Mouse (Mus musculus) limb, embryonic 14.5 days (tissue): Measurements from ENCODE around the gene Mrps5. TPM values are rescaled to one million over a fixed set of nuclear protein-coding genes. Genes with fewer than 3 reads are reported as not detected.
A peak's percentile ranks its signal among the peaks of the same experiment; 100 is the strongest.

ENCODE experiments used
- ATAC-seq: fragments of 200-750 bp; cut with Nextera tagmentation; 2 replicates; pipeline ENCODE4 v1.8.0; 2017; ENCODE audit warnings: low read depth, moderate number of reproducible peaks, moderate TSS enrichment; ENCODE audit not compliant: low FRiP score
- DNase-seq: peaks from one replicate; pipeline ENCODE4 v3.0.0-alpha.2; 2015; ENCODE audit warnings: low spot score
- H3K27ac ChIP-seq: fragments of 300-500 bp; sonication (generic); replicated peaks from 2 replicates; pipeline ENCODE4 v1.5.1; 2014; ENCODE audit warnings: low read depth, mild to moderate bottlenecking, low read length, moderate library complexity, mixed read lengths
- H3K27me3 ChIP-seq: fragments of 300-500 bp; sonication (generic); 2 replicates; pipeline ENCODE4 v1.6.1; 2014; ENCODE audit warnings: low read length, mixed read lengths; ENCODE audit not compliant: control insufficient read depth, insufficient read depth
- H3K36me3 ChIP-seq: fragments of 300-500 bp; sonication (generic); 2 replicates; pipeline ENCODE4 v1.6.1; 2014; ENCODE audit warnings: mild to moderate bottlenecking, low read length, moderate library complexity, mixed read lengths; ENCODE audit not compliant: control insufficient read depth, insufficient read depth
- H3K4me1 ChIP-seq: fragments of 300-500 bp; sonication (generic); 2 replicates; pipeline ENCODE4 v1.6.1; 2014; ENCODE audit warnings: antibody characterized with exemption, low read length, mixed read lengths; ENCODE audit not compliant: control insufficient read depth, insufficient read depth
- H3K4me2 ChIP-seq: fragments of 300-500 bp; sonication (generic); replicated peaks from 2 replicates; pipeline ENCODE4 v1.6.1; 2014; ENCODE audit warnings: low read depth, mild to moderate bottlenecking, low read length, moderate library complexity; ENCODE audit not compliant: severe bottlenecking
- H3K4me3 ChIP-seq: fragments of 300-500 bp; sonication (generic); replicated peaks from 2 replicates; pipeline ENCODE4 v1.5.1; 2014; ENCODE audit warnings: low read length
- H3K9ac ChIP-seq: fragments of 300-500 bp; sonication (generic); 2 replicates; pipeline ENCODE4 v1.6.1; 2014; ENCODE audit warnings: mild to moderate bottlenecking, low read depth, low read length, moderate library complexity; ENCODE audit not compliant: severe bottlenecking
- H3K9me3 ChIP-seq: fragments of 300-500 bp; sonication (generic); 2 replicates; pipeline ENCODE4 v1.6.1; 2016; ENCODE audit warnings: low read length; ENCODE audit not compliant: control insufficient read depth
- POLR2A ChIP-seq: fragments of 200-500 bp; IDR thresholded peaks from 2 replicates; pipeline ENCODE4 v1.8.0; 2012; ENCODE audit warnings: inconsistent platforms, mild to moderate bottlenecking, moderate library complexity, borderline replicate concordance; ENCODE audit not compliant: insufficient read depth, insufficient read length; ENCODE audit errors: extremely low read depth
- WGBS: fragments of 180-500 bp; shearing (Covaris S2); extraction: QIAGEN DNeasy Blood & Tissue Kit; methylation state at CpG from one replicate; pipeline ENCODE4 v1.1.7; 2014; 5-methylcytosine and 5-hydroxymethylcytosine counted together
- polyA plus RNA-seq, 2 experiments: library from polyadenylated mRNA; depleted of rRNA in 1 of 2; stranded (reverse) in 1 of 2; unstranded in 1 of 2; fragments of >200 nt; fragmentation: Nextera tagmentation in 1 of 2; extraction: Ambion mirVana in 1 of 2; gene quantifications; 2 replicates each; pipeline versions ENCODE4 v1.2.1 to v1.2.3; 2012 to 2014

Mrps5 gene
- polyA plus RNA-seq, 2 experiments, result 102 to 118 TPM

- Histone ChIP-seq H3K4me3 (no peak overlapping the region), H3K36me3 (peaks cover 52% of the 10 kb centered on the region), H3K4me2 (no peak overlapping the region), H3K9me3 (no peaks in the 10 kb centered on the region), H3K27me3 (no peaks in the 10 kb centered on the region), H3K4me1 (peaks cover 11% of the 10 kb centered on the region; the same call in 1 of the 2 replicates), H3K9ac (no peak overlapping the region), H3K27ac (no peak overlapping the region)
- WGBS, result 91% methylated on average over 3 of the region's 3 CpGs
- no peak for ATAC-seq
- DNase-seq, result no peak
- no peak for TF ChIP-seq POLR2A
Observed at GRCm38 (mm10) chr2:127605203-127605602, 18.2 kb downstream of the Mrps5 start.

GRCm38 (mm10) chr2:127608234-127608633 is 21.2 kb downstream of the Mrps5 start:
- DNase-seq, result peak; percentile 73
- WGBS, result 49% methylated on average over 3 of the region's 3 CpGs
- Histone ChIP-seq H3K27me3 (no peaks in the 10 kb centered on the region), H3K27ac (no peak overlapping the region), H3K4me1 (peaks cover 11% of the 10 kb centered on the region; the same call in 1 of the 2 replicates), H3K9me3 (no peaks in the 10 kb centered on the region), H3K36me3 (peaks cover 22% of the 10 kb centered on the region), H3K4me2 (no peak overlapping the region), H3K9ac (no peak overlapping the region), H3K4me3 (no peak overlapping the region)
- ATAC-seq, result 0 out of 2 replicates have a peak, but pooled peaks have one; percentile 37
- TF ChIP-seq POLR2A, result no peak

GRCm38 (mm10) chr2:127608986-127609385 is 22.0 kb downstream of the Mrps5 start:
- Histone ChIP-seq H3K9me3 (no peaks in the 10 kb centered on the region), H3K4me1 (peaks cover 11% of the 10 kb centered on the region; the same call in 1 of the 2 replicates), H3K27ac (no peak overlapping the region), H3K4me2 (no peak overlapping the region), H3K27me3 (no peaks in the 10 kb centered on the region), H3K4me3 (no peak overlapping the region), H3K9ac (no peak overlapping the region), H3K36me3 (peaks cover 22% of the 10 kb centered on the region)
- peak; percentile 57; the same call in 1 of the 2 replicates for ATAC-seq
- no peak for TF ChIP-seq POLR2A
- WGBS, result 3% methylated on average over 5 of the region's 5 CpGs
- DNase-seq, result peak; percentile 39

GRCm38 (mm10) chr2:127611386-127611785 is 24.4 kb downstream of the Mrps5 start:
- DNase-seq (no peak), ATAC-seq (no peak)
- Histone ChIP-seq H3K27me3 (no peaks in the 10 kb centered on the region), H3K4me1 (peaks cover 11% of the 10 kb centered on the region; the same call in 1 of the 2 replicates), H3K9ac (no peak overlapping the region), H3K4me2 (no peak overlapping the region), H3K36me3 (no peaks in the 10 kb centered on the region), H3K4me3 (no peak overlapping the region), H3K9me3 (no peaks in the 10 kb centered on the region), H3K27ac (no peak overlapping the region)
- WGBS, result 81% methylated on average over 4 of the region's 4 CpGs
- TF ChIP-seq POLR2A, result no peak

GRCm38 (mm10) chr2:127612288-127612687 is 25.3 kb downstream of the Mrps5 start:
- WGBS, result 86% methylated on average over 4 of the region's 4 CpGs

More at GRCm38 (mm10) chr2:127612288-127612687, 25.3 kb downstream of the Mrps5 start:
- peaks cover 11% of the 10 kb centered on the region; the same call in 1 of the 2 replicates for H3K4me1 ChIP-seq
- no peak for DNase-seq
- H3K4me3 ChIP-seq, result no peak overlapping the region
- no peak overlapping the region for H3K9ac ChIP-seq
- no peak overlapping the region for H3K4me2 ChIP-seq
- no peaks in the 10 kb centered on the region for H3K9me3 ChIP-seq
- TF ChIP-seq POLR2A, result no peak
- H3K27me3 ChIP-seq, result no peaks in the 10 kb centered on the region
- no peak overlapping the region for H3K27ac ChIP-seq
- no peak for ATAC-seq
- no peaks in the 10 kb centered on the region for H3K36me3 ChIP-seq
